Mouse (Mus musculus) MEL (cell line): Measurements from ENCODE around the gene Aff3.

Experiments used
- CTCF ChIP-seq, 3 experiments: IDR thresholded peaks in 2 of 3; conservative IDR thresholded peaks in 1 of 3; 2 replicates each; pipeline ENCODE4 v1.5.1; 2011 to 2012; ENCODE audit warnings: low read length in 3 of 3, low read depth in 2 of 3, mild to moderate bottlenecking in 2 of 3, improper control_type of control experiment in 1 of 3, inconsistent platforms in 1 of 3, mixed read lengths in 1 of 3, moderate library complexity in 1 of 3; ENCODE audit not compliant: control insufficient read depth in 1 of 3, insufficient read depth in 1 of 3, poor library complexity in 1 of 3, severe bottlenecking in 1 of 3
- EP300 ChIP-seq, 2 experiments: IDR thresholded peaks; 2 replicates each; pipeline ENCODE4 v1.6.1; 2011; ENCODE audit warnings: improper control_type of control experiment in 2 of 2, low read length in 2 of 2, low read depth in 1 of 2, mild to moderate bottlenecking in 1 of 2
- ETS1 ChIP-seq: IDR thresholded peaks from 2 replicates; pipeline ENCODE4 v1.6.1; 2012; ENCODE audit warnings: low read depth, mild to moderate bottlenecking, inconsistent platforms, low read length, improper control_type of control experiment, moderate library complexity
- HCFC1 ChIP-seq: IDR thresholded peaks from 2 replicates; pipeline ENCODE4 v1.6.1; 2012; ENCODE audit warnings: low read depth, mild to moderate bottlenecking, inconsistent platforms, low read length, improper control_type of control experiment, moderate library complexity
- MYC ChIP-seq: IDR thresholded peaks from 2 replicates; pipeline ENCODE4 v1.6.1; 2011; ENCODE audit warnings: low read depth, mild to moderate bottlenecking, low read length, improper control_type of control experiment, moderate library complexity
- POLR2A ChIP-seq, 2 experiments: IDR thresholded peaks; 2 replicates each; pipeline ENCODE4 v1.6.1; 2011 to 2012; ENCODE audit warnings: low read length in 2 of 2, mild to moderate bottlenecking in 2 of 2, control low read depth in 1 of 2, improper control_type of control experiment in 1 of 2, low read depth in 1 of 2, moderate library complexity in 1 of 2; ENCODE audit not compliant: control insufficient read depth in 1 of 2, insufficient read depth in 1 of 2, poor library complexity in 1 of 2
- RCOR1 ChIP-seq: IDR thresholded peaks from 2 replicates; pipeline ENCODE4 v1.6.1; 2012; ENCODE audit warnings: low read depth, mild to moderate bottlenecking, inconsistent platforms, low read length, improper control_type of control experiment
- ZMIZ1 ChIP-seq: IDR thresholded peaks from 2 replicates; pipeline ENCODE4 v1.6.1; 2012; ENCODE audit warnings: low read depth, mild to moderate bottlenecking, inconsistent platforms, low read length, improper control_type of control experiment, moderate library complexity
- ZNF384 ChIP-seq: IDR thresholded peaks from 2 replicates; pipeline ENCODE4 v1.6.1; 2012; ENCODE audit warnings: low read depth, mild to moderate bottlenecking, inconsistent platforms, low read length, improper control_type of control experiment

GRCm38 (mm10) chr1:38293671-38294335, 371.0 kb downstream of the Aff3 start:
- no peak for TF ChIP-seq POLR2A (IDR thresholded peaks at IDR 0.05; ENCODE audit: control insufficient read depth in 1 of 2, insufficient read depth in 1 of 2, low read depth in 1 of 2, low read length in 2 of 2, poor library complexity in 1 of 2)
- TF ChIP-seq ETS1, result no peak
- no peak for TF ChIP-seq MYC
- no peak for TF ChIP-seq EP300 (IDR thresholded peaks at IDR 0.05; ENCODE audit: low read depth in 1 of 2, low read length in 2 of 2)
- no peak for TF ChIP-seq ZNF384
- no peak for TF ChIP-seq CTCF (IDR thresholded peaks at IDR 0.05 in 2 of 3, conservative IDR thresholded peaks at IDR 0.05 in 1 of 3; ENCODE audit: control insufficient read depth in 1 of 3, insufficient read depth in 1 of 3, low read depth in 2 of 3, low read length in 3 of 3, poor library complexity in 1 of 3, severe bottlenecking in 1 of 3)
- TF ChIP-seq RCOR1, result no peak
- TF ChIP-seq ZMIZ1, result no peak
- no peak for TF ChIP-seq HCFC1
